Mouse (Mus musculus): Measurements from ENCODE around the gene Cpne5. TPM values are rescaled to one million over a fixed set of nuclear protein-coding genes. Genes with fewer than 3 reads are reported as not detected.
"Not testable (repeated sequence)": the region's sequence is repeated elsewhere in the genome, so short reads cannot be mapped to it uniquely, and the experiment has no call there.

Gene Cpne5
- polyA plus RNA-seq, 1 experiment from 2014 or later = 5.3 TPM

- Histone ChIP-seq H3K27ac (no peak overlapping the region), H3K36me3 (ENCODE audit: insufficient read depth, low read length) (peaks cover 13% of the 10 kb centered on the region), H3K9me3 (replicated peaks; ENCODE audit: low read length) (no peaks in the 10 kb centered on the region), H3K27me3 (ENCODE audit: insufficient read depth, low read length) (no peaks in the 10 kb centered on the region), H3K4me2 (ENCODE audit: low read length) (no peak overlapping the region), H3K4me3 (replicated peaks; ENCODE audit: low read depth, low read length) (no peak overlapping the region), H3K9ac (ENCODE audit: low read depth, low read length) (no peak overlapping the region), H3K4me1 (replicated peaks; ENCODE audit: insufficient read depth, low read length) (peaks cover 18% of the 10 kb centered on the region; the same call in 1 of the 2 replicates)
- no peak for TF ChIP-seq CTCF (IDR thresholded peaks at IDR 0.05; ENCODE audit: low read depth)
- ATAC-seq (replicated peaks; ENCODE audit: low FRiP score, low read depth) (no peak), DNase-seq (ENCODE audit: low spot score) (no peak)
- WGBS = 91% methylated on average over 2 of the region's 2 CpGs
These were observed 21.0 kb upstream of the Cpne5 start for GRCm38 (mm10) chr17:29258921-29259320.

- no peak overlapping the region for H3K4me2 ChIP-seq (ENCODE audit: low read length)
- peak overlapping the region; percentile 21; the same call in 1 of the 2 replicates for H3K27ac ChIP-seq
- H3K27me3 ChIP-seq (ENCODE audit: insufficient read depth, low read length) = no peaks in the 10 kb centered on the region
- H3K4me3 ChIP-seq (replicated peaks; ENCODE audit: low read depth, low read length) = no peak overlapping the region
- no peak for TF ChIP-seq CTCF (IDR thresholded peaks at IDR 0.05; ENCODE audit: low read depth)
- peaks cover 15% of the 10 kb centered on the region; the same call in 1 of the 2 replicates for H3K4me1 ChIP-seq (replicated peaks; ENCODE audit: insufficient read depth, low read length)
- WGBS = 80% methylated on average over 10 of the region's 10 CpGs
- H3K9ac ChIP-seq (ENCODE audit: low read depth, low read length) = no peak overlapping the region
- no peaks in the 10 kb centered on the region for H3K9me3 ChIP-seq (replicated peaks; ENCODE audit: low read length)
- peaks cover 13% of the 10 kb centered on the region for H3K36me3 ChIP-seq (ENCODE audit: insufficient read depth, low read length)
- no peak for ATAC-seq (replicated peaks; ENCODE audit: low FRiP score, low read depth)
- DNase-seq (ENCODE audit: low spot score) = no peak
These were observed 20.1 kb upstream of the Cpne5 start for GRCm38 (mm10) chr17:29258025-29258558.

GRCm38 (mm10) chr17:29257001-29257511 is 19.1 kb upstream of the Cpne5 start:
- H3K27ac ChIP-seq = peak overlapping the region; percentile 21; the same call in 1 of the 2 replicates
- no peak for DNase-seq (ENCODE audit: low spot score)
- H3K9ac ChIP-seq (ENCODE audit: low read depth, low read length) = no peak overlapping the region

GRCm38 (mm10) chr17:29256507-29256906 is 18.5 kb upstream of the Cpne5 start:
- 47% methylated on average over 6 of the region's 6 CpGs for WGBS
- H3K36me3 ChIP-seq (ENCODE audit: insufficient read depth, low read length) = peaks cover 12% of the 10 kb centered on the region

More at GRCm38 (mm10) chr17:29257001-29257511, 19.1 kb upstream of the Cpne5 start:
- Histone ChIP-seq H3K27me3 (ENCODE audit: insufficient read depth, low read length) (no peaks in the 10 kb centered on the region), H3K36me3 (ENCODE audit: insufficient read depth, low read length) (peaks cover 13% of the 10 kb centered on the region), H3K4me3 (replicated peaks; ENCODE audit: low read depth, low read length) (no peak overlapping the region), H3K4me2 (ENCODE audit: low read length) (no peak overlapping the region), H3K4me1 (replicated peaks; ENCODE audit: insufficient read depth, low read length) (peaks cover 10% of the 10 kb centered on the region; the same call in 1 of the 2 replicates), H3K9me3 (replicated peaks; ENCODE audit: low read length) (no peaks in the 10 kb centered on the region)
- WGBS = 59% methylated on average over 10 of the region's 10 CpGs
- ATAC-seq (replicated peaks; ENCODE audit: low FRiP score, low read depth) = 0 out of 2 replicates have a peak, but pooled peaks have one; percentile 5
- TF ChIP-seq CTCF (IDR thresholded peaks at IDR 0.05; ENCODE audit: low read depth) = no peak

GRCm38 (mm10) chr17:29254784-29255183 is 16.8 kb upstream of the Cpne5 start:
- H3K27me3 ChIP-seq (ENCODE audit: insufficient read depth, low read length); H3K9me3 ChIP-seq (replicated peaks; ENCODE audit: low read length); ATAC-seq (replicated peaks; ENCODE audit: low FRiP score, low read depth); H3K4me2 ChIP-seq (ENCODE audit: low read length); DNase-seq (ENCODE audit: low spot score); H3K4me1 ChIP-seq (replicated peaks; ENCODE audit: insufficient read depth, low read length); H3K9ac ChIP-seq (ENCODE audit: low read depth, low read length); H3K27ac ChIP-seq; H3K4me3 ChIP-seq (replicated peaks; ENCODE audit: low read depth, low read length): not testable (repeated sequence)
- H3K36me3 ChIP-seq (ENCODE audit: insufficient read depth, low read length) = peaks cover 22% of the 10 kb centered on the region
- WGBS = 50% methylated on average over 6 of the region's 6 CpGs

More at GRCm38 (mm10) chr17:29256507-29256906, 18.5 kb upstream of the Cpne5 start:
- H3K4me3 ChIP-seq (replicated peaks; ENCODE audit: low read depth, low read length) = no peak overlapping the region
- H3K9me3 ChIP-seq (replicated peaks; ENCODE audit: low read length) = no peaks in the 10 kb centered on the region
- DNase-seq (ENCODE audit: low spot score) (no peak), ATAC-seq (replicated peaks; ENCODE audit: low FRiP score, low read depth) (no peak)
- no peak overlapping the region for H3K9ac ChIP-seq (ENCODE audit: low read depth, low read length)
- TF ChIP-seq CTCF (IDR thresholded peaks at IDR 0.05; ENCODE audit: low read depth) = no peak
- peak overlapping the region; percentile 21; the same call in 1 of the 2 replicates for H3K27ac ChIP-seq
- peaks cover 6% of the 10 kb centered on the region; the same call in 1 of the 2 replicates for H3K4me1 ChIP-seq (replicated peaks; ENCODE audit: insufficient read depth, low read length)
- H3K27me3 ChIP-seq (ENCODE audit: insufficient read depth, low read length) = no peaks in the 10 kb centered on the region
- no peak overlapping the region for H3K4me2 ChIP-seq (ENCODE audit: low read length)

GRCm38 (mm10) chr17:29253684-29254083 is 15.7 kb upstream of the Cpne5 start:
- Histone ChIP-seq H3K4me3 (replicated peaks; ENCODE audit: low read depth, low read length) (no peak overlapping the region), H3K4me2 (ENCODE audit: low read length) (no peak overlapping the region), H3K27me3 (ENCODE audit: insufficient read depth, low read length) (no peaks in the 10 kb centered on the region), H3K9ac (ENCODE audit: low read depth, low read length) (no peak overlapping the region), H3K36me3 (ENCODE audit: insufficient read depth, low read length) (peaks cover 22% of the 10 kb centered on the region), H3K4me1 (replicated peaks; ENCODE audit: insufficient read depth, low read length) (peaks cover 6% of the 10 kb centered on the region; the same call in 1 of the 2 replicates), H3K27ac (no peak overlapping the region), H3K9me3 (replicated peaks; ENCODE audit: low read length) (no peaks in the 10 kb centered on the region)
- no peak for DNase-seq (ENCODE audit: low spot score)
- WGBS = 46% methylated on average over 9 of the region's 9 CpGs
- no peak for ATAC-seq (replicated peaks; ENCODE audit: low FRiP score, low read depth)
- no peak for TF ChIP-seq CTCF (IDR thresholded peaks at IDR 0.05; ENCODE audit: low read depth)
